Mouse (Mus musculus) T-helper 1 cell (primary cell): Measurements from ENCODE around the gene Wipf1.

Source experiments
- in situ Hi-C: fragments of 300-600 bp; cut with MboI, MseI; formaldehyde crosslinking; loops from one replicate; pipeline ENCODE4 v1.15.1; 2025; ENCODE audit warnings: high pct_unique_total_duplicates

Wipf1 gene

GRCm38 (mm10) chr2:73387806-73388205 is 141.7 kb downstream of the Wipf1 start:
- in situ Hi-C loops: no loop called here

GRCm38 (mm10) chr2:73386356-73387046 is 143.0 kb downstream of the Wipf1 start, which contains the start of gene Gpr155:
Gene Gpr155 (minus strand): TSS chr2:73386572.
- in situ Hi-C loops: no loop called here

- in situ Hi-C loops: no loop called here
Observed at GRCm38 (mm10) chr2:73385641-73386355, 143.7 kb downstream of the Wipf1 start.

- in situ Hi-C loops: no loop called here
Observed at GRCm38 (mm10) chr2:73385172-73385571, 144.4 kb downstream of the Wipf1 start.

GRCm38 (mm10) chr2:73380298-73380975 is 149.1 kb downstream of the Wipf1 start:
- in situ Hi-C loops: no loop called here

DNA sequence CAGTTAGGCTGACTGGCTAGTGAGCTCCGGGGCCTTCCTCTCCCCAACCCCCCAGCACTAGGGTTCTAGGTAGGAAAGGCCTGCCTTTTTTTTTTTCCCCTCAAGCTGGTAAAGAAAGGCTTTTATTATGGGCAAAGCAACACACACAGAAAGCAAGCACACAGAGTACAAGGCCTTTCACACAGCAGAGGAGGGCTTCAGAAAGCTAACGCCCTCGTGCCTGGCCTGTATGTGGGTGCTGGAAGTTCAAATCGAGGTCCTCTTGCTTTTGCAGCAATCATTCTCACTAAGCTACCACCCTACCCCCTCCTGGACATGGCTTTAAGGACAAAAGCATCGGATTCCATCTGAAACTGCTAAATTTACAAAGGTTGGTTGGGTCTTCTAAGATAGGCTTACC is 149.9 kb downstream of the Wipf1 start:
- in situ Hi-C loops: no loop called here
